Mouse (Mus musculus) stomach, postnatal 0 days (tissue): ENCODE data around the gene Sohlh2.

Experiments
- CTCF ChIP-seq: IDR thresholded peaks from 2 replicates; pipeline ENCODE4 v1.5.1; 2016; ENCODE audit warnings: antibody characterized with exemption, low read depth, mild to moderate bottlenecking, moderate library complexity
- EP300 ChIP-seq: optimal IDR thresholded peaks from 2 replicates; pipeline ENCODE3; 2016; ENCODE audit warnings: antibody characterized with exemption

DNA sequence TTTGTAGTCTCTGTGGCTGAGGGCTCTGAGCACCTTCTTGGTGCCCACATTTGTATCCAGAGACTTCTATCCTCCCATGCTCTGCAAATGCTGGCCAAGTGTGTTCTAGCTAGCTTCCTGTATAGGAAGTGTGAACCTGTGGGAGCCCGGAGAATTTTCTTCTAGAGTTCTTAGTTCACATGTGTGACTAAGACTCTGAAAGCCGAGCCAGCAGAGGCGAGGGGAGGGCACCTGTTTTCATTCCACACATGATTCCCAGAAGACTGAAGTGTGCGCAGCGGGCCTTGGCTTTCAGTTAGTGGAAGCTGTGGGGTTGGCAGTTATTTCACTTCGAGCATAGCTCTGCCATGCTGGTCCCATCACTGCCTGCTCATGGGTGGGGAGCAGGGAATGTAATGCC lies 62.3 kb downstream of the Sohlh2 start:
- TF ChIP-seq CTCF: no peak
- TF ChIP-seq EP300: no peak
